Comparison of ENCODE assay signal across 8 mouse cellular contexts in the genomic region with DNA sequence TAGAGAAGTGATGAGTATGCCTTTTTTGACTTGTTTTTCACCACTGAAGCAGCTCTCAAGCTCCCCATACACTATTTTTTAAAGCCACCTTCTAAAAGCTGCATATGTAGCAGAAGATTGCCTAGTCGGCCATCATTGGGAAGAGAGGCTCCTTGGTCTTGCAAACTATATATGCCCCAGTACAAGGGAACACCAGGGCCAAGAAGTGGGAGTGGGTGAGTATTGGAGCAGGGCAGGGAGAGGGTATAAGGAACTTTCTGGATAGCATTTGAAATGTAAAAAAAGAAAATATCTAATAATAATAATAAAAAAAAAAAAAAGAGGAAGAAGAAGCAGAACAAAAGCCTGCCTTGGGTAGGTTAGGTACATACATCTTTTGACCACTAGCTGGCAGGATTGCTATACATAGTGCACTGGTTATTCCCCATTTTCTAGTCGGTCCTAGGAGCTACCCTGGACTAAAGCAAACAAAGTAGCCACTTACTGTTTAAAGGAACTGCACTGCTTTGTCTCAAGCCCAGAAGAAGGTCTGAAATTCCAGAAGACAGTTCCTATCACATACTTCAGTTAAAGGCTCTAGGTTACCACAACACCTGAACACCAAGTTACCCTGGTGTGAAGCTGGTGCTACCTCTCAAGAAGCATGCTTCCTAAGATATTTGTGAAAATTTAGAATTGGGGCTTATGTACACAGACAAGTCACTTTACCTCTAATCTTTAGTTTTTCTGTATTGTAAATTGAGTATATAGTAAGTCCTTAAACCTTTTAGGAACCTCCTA.
A peak's percentile ranks its signal among the peaks of the same experiment; 100 is the strongest.
DNase-seq lines count a peak whose midpoint lies in the region; ATAC-seq and TF ChIP-seq lines count a peak whose summit lies in the region.

No protein-coding gene starts in this region.

- no peak for TF ChIP-seq POLR2A in thymus, adult 2 months (IDR thresholded peaks at IDR 0.05; ENCODE audit: control insufficient read depth, extremely low read depth, insufficient read depth, low read length, poor library complexity)

- no peak overlapping the region for H3K4me2 ChIP-seq in intestine, postnatal 0 days (replicated peaks; ENCODE audit: low read depth)

- TF ChIP-seq CTCF in intestine, postnatal 0 days (IDR thresholded peaks at IDR 0.05; ENCODE audit: low read depth): peak; percentile 74
- TF ChIP-seq CTCF in thymus, adult 2 months (IDR thresholded peaks at IDR 0.05; ENCODE audit: borderline replicate concordance, control insufficient read depth, extremely low read depth, insufficient read depth, low read length, poor library complexity): no peak

- H3K36me3 ChIP-seq in intestine, postnatal 0 days (ENCODE audit: control insufficient read depth, insufficient read depth): no peaks in the 10 kb centered on the region
- no peaks in the 10 kb centered on the region for H3K36me3 ChIP-seq in thymus, adult 2 months (ENCODE audit: control insufficient read depth, insufficient read depth, low read length)

- peak; percentile 99 for ATAC-seq in common myeloid progenitor, adult 5-6 weeks (replicated peaks; ENCODE audit: low read depth, poor library complexity, severe bottlenecking)
- ATAC-seq in intestine, postnatal 0 days: no peak
- ATAC-seq in megakaryocyte progenitor cell, adult 5-6 weeks (replicated peaks; ENCODE audit: poor library complexity): peak; percentile 100

- H3K9me3 ChIP-seq in intestine, postnatal 0 days (ENCODE audit: control insufficient read depth): no peaks in the 10 kb centered on the region

- no peaks in the 10 kb centered on the region for H3K27me3 ChIP-seq in intestine, postnatal 0 days (replicated peaks; ENCODE audit: control insufficient read depth, insufficient read depth, low read length)
- no peaks in the 10 kb centered on the region for H3K27me3 ChIP-seq in thymus, adult 2 months (ENCODE audit: control insufficient read depth, insufficient read depth, low read length)

- no peak overlapping the region for H3K27ac ChIP-seq in intestine, postnatal 0 days (ENCODE audit: low read depth, low read length)
- H3K27ac ChIP-seq in thymus, adult 2 months (ENCODE audit: control insufficient read depth, insufficient read depth, low read length): no peak overlapping the region

- WGBS in intestine, postnatal 0 days: 35% methylated on average over 2 of the region's 2 CpGs
- WGBS in thymus, adult 2 months: 32% methylated on average over 2 of the region's 2 CpGs

- H3K4me1 ChIP-seq in intestine, postnatal 0 days (replicated peaks; ENCODE audit: control insufficient read depth, insufficient read depth, low read length): no peaks in the 10 kb centered on the region
- H3K4me1 ChIP-seq in thymus, adult 2 months (replicated peaks; ENCODE audit: control insufficient read depth, insufficient read depth, low read length): no peaks in the 10 kb centered on the region

- H3K4me3 ChIP-seq in intestine, postnatal 0 days (ENCODE audit: low read depth, low read length): no peak overlapping the region
- H3K4me3 ChIP-seq in thymus, adult 2 months (ENCODE audit: control insufficient read depth, insufficient read depth, low read length): no peak overlapping the region

- DNase-seq in frontal cortex, postnatal 36 days (ENCODE audit: low spot score in 2 of 2): peak; percentile 3 to 35
- DNase-seq in frontal cortex, postnatal 25 days (ENCODE audit: low spot score in 2 of 2): no peak
- DNase-seq in A20 (ENCODE audit: low read depth, low spot score): peak; percentile 64
- no peak for DNase-seq in T-cell, adult 2 months (ENCODE audit: low spot score)
- DNase-seq in thymus, adult 2 months: no peak

- no peak overlapping the region for H3K9ac ChIP-seq in intestine, postnatal 0 days (ENCODE audit: low read depth, low read length)

Comparison
In these comparisons a context has a peak if more than half of its experiments do, and no peak if none do; other contexts are left out.
1. DNase-seq: peak in frontal cortex, postnatal 36 days (2 of 2) and A20 (single experiment); none in frontal cortex, postnatal 25 days (0 of 2), T-cell, adult 2 months (single experiment) and thymus, adult 2 months (single experiment).